Mouse (Mus musculus): ENCODE data around the gene Hist2h3c2. TPM values are rescaled to one million over a fixed set of nuclear protein-coding genes. Genes with fewer than 3 reads are reported as not detected.
"Not testable (repeated sequence)": the region's sequence is repeated elsewhere in the genome, so short reads cannot be mapped to it uniquely, and the experiment has no call there.

The Hist2h3c2 gene
- polyA plus RNA-seq, 1 experiment from 2014 or later, result 2.5 TPM

DNA sequence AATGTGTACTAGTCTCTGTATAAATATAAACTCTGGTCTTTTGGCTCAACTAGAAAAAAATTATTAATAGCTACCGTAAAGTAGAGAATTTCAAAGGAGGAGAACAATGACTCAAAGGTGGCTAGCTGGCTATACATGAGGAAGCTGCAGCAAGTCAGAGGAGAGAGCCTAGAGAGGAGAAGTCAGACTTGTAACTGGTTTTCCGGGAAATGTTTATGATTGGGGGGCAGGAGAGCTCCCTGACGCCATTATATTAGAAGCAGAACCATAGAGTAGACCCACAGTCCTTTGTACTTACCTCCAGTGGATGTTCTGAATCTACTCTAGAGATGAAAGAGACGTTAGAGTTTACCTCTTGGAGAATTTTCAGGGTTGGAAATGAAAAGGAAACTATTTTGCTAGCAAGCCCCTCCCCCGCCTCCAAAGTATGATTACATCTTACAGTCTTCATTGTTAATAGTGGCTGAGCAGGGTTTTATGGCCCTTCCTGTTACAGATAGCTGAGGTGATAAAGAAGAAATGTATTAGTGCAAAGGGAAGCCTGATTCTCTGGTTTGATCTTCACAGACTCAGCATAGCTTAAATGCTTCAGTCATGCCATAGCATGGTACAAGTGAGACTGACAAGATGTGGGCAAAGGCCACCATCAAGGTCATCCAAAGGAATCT lies 17.1 kb upstream of the Hist2h3c2 start:
- Histone ChIP-seq H3K9ac (no peak overlapping the region), H3K27me3 (replicated peaks) (no peaks in the 10 kb centered on the region), H3K27ac (ENCODE audit: poor library complexity, severe bottlenecking) (no peak overlapping the region), H3K4me2 (no peak overlapping the region), H3K9me3 (replicated peaks) (no peaks in the 10 kb centered on the region), H3K4me1 (replicated peaks) (peaks cover 17% of the 10 kb centered on the region), H3K36me3 (no peaks in the 10 kb centered on the region), H3K4me3 (no peak overlapping the region)
- ATAC-seq (ENCODE audit: insufficient number of reproducible peaks, low FRiP score), result no peak
- WGBS, result 76% methylated on average over 5 of the region's 5 CpGs

GRCm38 (mm10) chr3:96254683-96255355 lies 15.9 kb upstream of the Hist2h3c2 start:
- peak; percentile 51; the same call in 1 of the 2 replicates for ATAC-seq (ENCODE audit: insufficient number of reproducible peaks, low FRiP score)
- peaks cover 29% of the 10 kb centered on the region for H3K4me1 ChIP-seq (replicated peaks)
- WGBS, result 23% methylated on average over 10 of the region's 10 CpGs
- no peak overlapping the region for H3K4me3 ChIP-seq
- H3K9ac ChIP-seq, result peak overlapping the region; percentile 12; the same call in 1 of the 2 replicates
- no peak overlapping the region for H3K27ac ChIP-seq (ENCODE audit: poor library complexity, severe bottlenecking)
- H3K4me2 ChIP-seq, result peak overlapping the region; percentile 31; the same call in 1 of the 2 replicates
- no peaks in the 10 kb centered on the region for H3K27me3 ChIP-seq (replicated peaks)
- no peaks in the 10 kb centered on the region for H3K9me3 ChIP-seq (replicated peaks)
- no peaks in the 10 kb centered on the region for H3K36me3 ChIP-seq

- Histone ChIP-seq H3K4me3 (no peak overlapping the region), H3K36me3 (no peaks in the 10 kb centered on the region), H3K4me2 (no peak overlapping the region), H3K27ac (ENCODE audit: poor library complexity, severe bottlenecking) (no peak overlapping the region), H3K9me3 (replicated peaks) (no peaks in the 10 kb centered on the region), H3K27me3 (replicated peaks) (no peaks in the 10 kb centered on the region), H3K4me1 (replicated peaks) (peaks cover 45% of the 10 kb centered on the region), H3K9ac (no peak overlapping the region)
- WGBS, result 89% methylated on average over 3 of the region's 3 CpGs
- ATAC-seq (ENCODE audit: insufficient number of reproducible peaks, low FRiP score), result no peak
These were observed 12.9 kb upstream of the Hist2h3c2 start for GRCm38 (mm10) chr3:96251787-96252186.

- WGBS, result 52% methylated on average over 3 of the region's 3 CpGs
- H3K4me1 ChIP-seq (replicated peaks), result peaks cover 39% of the 10 kb centered on the region
- no peaks in the 10 kb centered on the region for H3K9me3 ChIP-seq (replicated peaks)
- H3K9ac ChIP-seq, result no peak overlapping the region
- no peaks in the 10 kb centered on the region for H3K27me3 ChIP-seq (replicated peaks)
- no peak overlapping the region for H3K4me2 ChIP-seq
- no peaks in the 10 kb centered on the region for H3K36me3 ChIP-seq
- H3K27ac ChIP-seq (ENCODE audit: poor library complexity, severe bottlenecking), result no peak overlapping the region
- ATAC-seq (ENCODE audit: insufficient number of reproducible peaks, low FRiP score), result no peak
- H3K4me3 ChIP-seq, result no peak overlapping the region
These were observed 12.0 kb upstream of the Hist2h3c2 start for GRCm38 (mm10) chr3:96250890-96251289.

DNA sequence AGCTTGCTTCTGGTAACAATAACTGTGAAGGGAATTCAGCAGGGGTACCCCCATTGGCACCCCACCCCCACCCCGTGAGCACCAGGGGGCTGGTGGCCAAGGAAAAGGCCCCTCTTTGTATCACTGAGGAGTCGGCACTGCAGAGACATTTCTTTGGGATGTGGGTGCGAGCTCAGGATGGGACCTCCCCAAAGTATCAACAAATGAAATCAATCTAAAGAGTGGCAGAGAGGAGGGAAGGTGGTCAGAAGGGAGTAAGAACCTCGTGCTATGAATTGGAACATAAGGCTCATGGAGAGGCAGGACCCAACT lies 10.1 kb upstream of the Hist2h3c2 start:
- no peak for ATAC-seq (ENCODE audit: insufficient number of reproducible peaks, low FRiP score)
- H3K9me3 ChIP-seq (replicated peaks), result no peaks in the 10 kb centered on the region
- H3K9ac ChIP-seq, result no peak overlapping the region
- H3K36me3 ChIP-seq, result no peaks in the 10 kb centered on the region
- peaks cover 32% of the 10 kb centered on the region for H3K4me1 ChIP-seq (replicated peaks)
- H3K27ac ChIP-seq (ENCODE audit: poor library complexity, severe bottlenecking), result no peak overlapping the region
- 0 out of 2 replicates have a peak overlapping the region, but pooled peaks have one; percentile 48 for H3K4me3 ChIP-seq
- 54% methylated on average over 4 of the region's 4 CpGs for WGBS
- no peaks in the 10 kb centered on the region for H3K27me3 ChIP-seq (replicated peaks)
- H3K4me2 ChIP-seq, result peak overlapping the region; percentile 27

DNA sequence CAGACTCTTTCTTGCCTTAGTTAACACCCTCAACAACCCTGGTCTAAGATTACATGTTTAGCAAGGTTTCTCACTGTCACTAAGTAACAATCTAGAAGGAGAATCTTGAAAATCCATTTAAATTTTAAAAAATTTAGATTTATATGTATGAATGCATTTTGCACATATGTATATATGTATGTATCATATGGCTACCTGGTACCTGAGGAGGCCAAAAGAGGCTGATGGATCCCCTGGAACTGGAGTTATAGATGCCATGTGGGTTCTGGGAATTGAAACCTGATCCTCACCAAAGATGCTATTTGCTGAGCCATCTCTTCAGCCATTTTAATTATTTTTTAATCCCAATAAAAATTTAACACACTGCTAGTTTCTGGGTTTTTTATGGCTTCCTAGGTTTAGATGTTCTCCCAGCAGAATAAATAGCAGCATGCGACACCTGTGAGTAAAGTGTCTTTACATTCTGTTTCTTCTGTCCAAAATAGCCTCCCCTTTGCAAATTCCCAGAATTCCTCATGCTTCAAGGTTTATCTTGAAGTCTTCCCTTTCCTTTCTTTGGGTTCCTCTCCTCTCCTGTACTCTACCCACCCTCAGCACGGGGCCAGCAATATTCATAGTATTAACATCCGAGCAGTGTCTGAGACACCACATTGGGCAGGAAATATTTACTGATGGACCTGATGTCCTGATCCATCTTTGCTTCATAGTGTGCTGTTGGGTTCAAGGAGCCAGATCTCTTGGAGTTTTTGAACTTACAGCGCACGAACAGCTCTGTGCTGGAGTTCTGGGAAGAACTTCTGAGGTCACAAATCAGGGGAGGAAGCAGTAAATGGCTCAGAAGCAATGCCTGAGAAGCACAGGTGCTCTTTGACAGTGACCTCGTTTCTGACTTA lies 9.5 kb upstream of the Hist2h3c2 start:
- WGBS, result 47% methylated on average over 6 of the region's 6 CpGs
- H3K27me3 ChIP-seq (replicated peaks), result no peaks in the 10 kb centered on the region
- no peak overlapping the region for H3K27ac ChIP-seq (ENCODE audit: poor library complexity, severe bottlenecking)
- H3K4me2 ChIP-seq, result peak overlapping the region; percentile 27
- peak overlapping the region; percentile 48 for H3K4me3 ChIP-seq
- ATAC-seq (ENCODE audit: insufficient number of reproducible peaks, low FRiP score), result no peak
- H3K36me3 ChIP-seq, result no peaks in the 10 kb centered on the region
- H3K9me3 ChIP-seq (replicated peaks), result no peaks in the 10 kb centered on the region
- no peak overlapping the region for H3K9ac ChIP-seq
- H3K4me1 ChIP-seq (replicated peaks), result peaks cover 35% of the 10 kb centered on the region

DNA sequence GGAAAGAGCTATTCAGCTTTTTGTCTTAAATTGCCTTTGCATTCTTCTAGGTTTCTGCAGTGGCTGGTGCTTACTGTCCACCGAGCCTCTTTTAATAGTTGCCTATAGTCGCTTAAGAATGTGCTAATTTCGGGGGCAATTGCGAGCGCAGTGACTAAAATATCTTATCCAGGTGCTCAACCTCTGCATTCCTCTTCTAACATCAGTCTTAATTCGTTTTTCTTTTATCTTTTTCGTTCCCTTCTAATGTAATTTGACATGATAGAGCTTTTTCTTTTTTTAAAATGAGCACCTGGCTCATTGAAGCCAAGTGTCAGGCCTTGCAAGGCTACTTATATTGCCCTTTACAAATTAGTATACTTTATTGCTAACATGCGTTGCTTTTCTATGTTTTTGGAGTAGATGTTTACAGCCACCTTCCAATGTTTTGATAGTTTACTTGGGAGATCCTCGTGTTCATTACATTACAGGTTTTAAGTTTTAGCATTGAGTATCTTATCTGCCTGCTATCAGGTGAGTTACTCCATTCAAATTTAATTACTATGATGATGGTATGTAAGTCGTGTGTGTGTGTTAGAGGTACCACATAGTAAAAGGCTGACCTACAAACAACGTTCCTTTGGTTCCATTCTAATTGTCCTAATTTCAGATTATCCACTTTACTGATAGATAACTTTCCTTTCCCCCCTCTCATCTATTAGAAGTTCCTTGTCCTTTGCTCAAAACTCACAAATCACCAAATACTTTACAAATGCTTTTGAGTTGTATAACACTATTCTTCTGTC lies 8.6 kb upstream of the Hist2h3c2 start:
- WGBS, result 3% methylated on average over 11 of the region's 11 CpGs
- no peak for ATAC-seq (ENCODE audit: insufficient number of reproducible peaks, low FRiP score)

GRCm38 (mm10) chr3:96246427-96246856 lies 7.5 kb upstream of the Hist2h3c2 start, which contains the start of gene Hist2h3c1:
Gene Hist2h3c1 (plus strand): TSS chr3:96246685.
- H3K27me3 ChIP-seq (replicated peaks); H3K9me3 ChIP-seq (replicated peaks); H3K36me3 ChIP-seq: not testable (repeated sequence)
- peak within 1 kb of the TSS; percentile 83 for H3K27ac ChIP-seq (ENCODE audit: poor library complexity, severe bottlenecking)
- H3K4me2 ChIP-seq, result peak within 1 kb of the TSS; percentile 64
- H3K4me3 ChIP-seq, result peak within 1 kb of the TSS; percentile 48
- peaks cover 35% of the 10 kb centered on the region for H3K4me1 ChIP-seq (replicated peaks)
- peak within 1 kb of the TSS; percentile 67 for H3K9ac ChIP-seq
- peak; percentile 93 for ATAC-seq (ENCODE audit: insufficient number of reproducible peaks, low FRiP score)
- WGBS, result no CpG with 5 or more reads among the region's 47 CpGs

More for the DNA sequence above, 8.6 kb upstream of the Hist2h3c2 start:
- H3K9me3 ChIP-seq (replicated peaks), result no peaks in the 10 kb centered on the region
- H3K27ac ChIP-seq (ENCODE audit: poor library complexity, severe bottlenecking), result peak overlapping the region; percentile 38
- H3K4me3 ChIP-seq, result peak overlapping the region; percentile 48
- H3K9ac ChIP-seq, result peak overlapping the region; percentile 65
- peaks cover 35% of the 10 kb centered on the region for H3K4me1 ChIP-seq (replicated peaks)
- peak overlapping the region; percentile 64 for H3K4me2 ChIP-seq
- H3K36me3 ChIP-seq, result no peaks in the 10 kb centered on the region
- H3K27me3 ChIP-seq (replicated peaks), result no peaks in the 10 kb centered on the region

GRCm38 (mm10) chr3:96246018-96246417 lies 7.1 kb upstream of the Hist2h3c2 start:
- Histone ChIP-seq H3K27ac (ENCODE audit: poor library complexity, severe bottlenecking) (peak overlapping the region; percentile 83), H3K9ac (peak overlapping the region; percentile 67; the same call in 1 of the 2 replicates), H3K4me1 (replicated peaks) (peaks cover 35% of the 10 kb centered on the region), H3K4me2 (peak overlapping the region; percentile 56), H3K4me3 (peak overlapping the region; percentile 46)
- WGBS, result under 1% methylated on average over 12 of the region's 21 CpGs
- ATAC-seq (ENCODE audit: insufficient number of reproducible peaks, low FRiP score), result peak; percentile 22
- not testable (repeated sequence) for H3K27me3 ChIP-seq (replicated peaks); H3K9me3 ChIP-seq (replicated peaks); H3K36me3 ChIP-seq

GRCm38 (mm10) chr3:96245003-96245886 lies 6.3 kb upstream of the Hist2h3c2 start, which contains the start of gene Hist2h2aa1:
Gene Hist2h2aa1 (plus strand): TSS chr3:96245497.
- under 1% methylated on average over 41 of the region's 88 CpGs for WGBS
- H3K27me3 ChIP-seq (replicated peaks); H3K36me3 ChIP-seq; H3K9me3 ChIP-seq (replicated peaks): not testable (repeated sequence)
- Histone ChIP-seq H3K9ac (peak within 1 kb of the TSS; percentile 88), H3K4me1 (replicated peaks) (peaks cover 30% of the 10 kb centered on the region), H3K4me2 (peak within 1 kb of the TSS; percentile 70), H3K4me3 (peak within 1 kb of the TSS; percentile 58), H3K27ac (ENCODE audit: poor library complexity, severe bottlenecking) (peak within 1 kb of the TSS; percentile 96)
- ATAC-seq (ENCODE audit: insufficient number of reproducible peaks, low FRiP score), result peak; percentile 90

Data from heart, embryonic 12.5 days (tissue).